Mouse (Mus musculus) embryonic facial prominence, embryonic 11.5 days (tissue): ENCODE results near the gene Fbxo46. TPM values are rescaled to one million over a fixed set of nuclear protein-coding genes. Genes with fewer than 3 reads are reported as not detected.

ENCODE experiments used
- ATAC-seq: fragments of 200-750 bp; cut with Nextera tagmentation; replicated peaks from 2 replicates; pipeline ENCODE4 v1.8.0; 2017; ENCODE audit warnings: low read depth; ENCODE audit not compliant: insufficient number of reproducible peaks, low FRiP score, low TSS enrichment
- DNase-seq: peaks from one replicate; pipeline ENCODE4 v3.0.0-alpha.2; 2015; ENCODE audit warnings: low spot score
- H3K27ac ChIP-seq: fragments of 300-500 bp; sonication (generic); replicated peaks from 2 replicates; pipeline ENCODE4 v1.5.1; 2014; ENCODE audit warnings: mild to moderate bottlenecking, low read depth, low read length, control low read depth
- H3K27me3 ChIP-seq: fragments of 300-500 bp; sonication (generic); 2 replicates; pipeline ENCODE4 v1.6.1; 2014; ENCODE audit warnings: mild to moderate bottlenecking, low read length, moderate library complexity, mixed read lengths; ENCODE audit not compliant: control insufficient read depth, insufficient read depth
- H3K36me3 ChIP-seq: fragments of 300-500 bp; sonication (generic); replicated peaks from 2 replicates; pipeline ENCODE4 v1.6.1; 2014; ENCODE audit warnings: low read depth, mild to moderate bottlenecking, low read length, moderate library complexity, mixed read lengths; ENCODE audit not compliant: control insufficient read depth, insufficient read depth
- H3K4me1 ChIP-seq: fragments of 300-500 bp; sonication (generic); 2 replicates; pipeline ENCODE4 v1.6.1; 2014; ENCODE audit warnings: low read length, mixed read lengths; ENCODE audit not compliant: control insufficient read depth, insufficient read depth
- H3K4me2 ChIP-seq: fragments of 300-500 bp; sonication (generic); 2 replicates; pipeline ENCODE4 v1.6.1; 2014; ENCODE audit warnings: low read depth, mild to moderate bottlenecking, control low read depth, low read length, moderate library complexity
- H3K4me3 ChIP-seq: fragments of 300-500 bp; sonication (generic); 2 replicates; pipeline ENCODE4 v1.5.1; 2014; ENCODE audit warnings: low read depth, low read length, control low read depth
- H3K9ac ChIP-seq: fragments of 300-500 bp; sonication (generic); replicated peaks from 2 replicates; pipeline ENCODE4 v1.6.1; 2014; ENCODE audit warnings: mild to moderate bottlenecking, control low read depth, low read length
- H3K9me3 ChIP-seq: fragments of 300-500 bp; sonication (generic); replicated peaks from 2 replicates; pipeline ENCODE4 v1.6.1; 2016; ENCODE audit warnings: mild to moderate bottlenecking, low read length, inconsistent platforms, mixed read lengths; ENCODE audit not compliant: control insufficient read depth
- WGBS: fragments of 180-500 bp; shearing (Covaris S2); extraction: QIAGEN DNeasy Blood & Tissue Kit; methylation state at CpG from one replicate; pipeline ENCODE4 v1.1.7; 2014; 5-methylcytosine and 5-hydroxymethylcytosine counted together
- polyA plus RNA-seq: library from polyadenylated mRNA; unstranded; fragments of >200 nt; fragmentation: Nextera tagmentation; extraction: Ambion mirVana; gene quantifications from 2 replicates; pipeline ENCODE4 v1.2.1, GENCODE M21; 2014

The Fbxo46 gene
- polyA plus RNA-seq, 1 experiment from 2014 or later, result 7.4 TPM

GRCm38 (mm10) chr7:19098811-19099210, 20.8 kb upstream of the Fbxo46 start:
- Histone ChIP-seq H3K4me3 (no peak overlapping the region), H3K4me2 (no peak overlapping the region), H3K9me3 (no peaks in the 10 kb centered on the region), H3K4me1 (peaks cover 8% of the 10 kb centered on the region), H3K27ac (no peak overlapping the region), H3K36me3 (no peaks in the 10 kb centered on the region), H3K27me3 (no peaks in the 10 kb centered on the region), H3K9ac (no peak overlapping the region)
- DNase-seq (no peak), ATAC-seq (no peak)
- 66% methylated on average over 7 of the region's 7 CpGs for WGBS

DNA sequence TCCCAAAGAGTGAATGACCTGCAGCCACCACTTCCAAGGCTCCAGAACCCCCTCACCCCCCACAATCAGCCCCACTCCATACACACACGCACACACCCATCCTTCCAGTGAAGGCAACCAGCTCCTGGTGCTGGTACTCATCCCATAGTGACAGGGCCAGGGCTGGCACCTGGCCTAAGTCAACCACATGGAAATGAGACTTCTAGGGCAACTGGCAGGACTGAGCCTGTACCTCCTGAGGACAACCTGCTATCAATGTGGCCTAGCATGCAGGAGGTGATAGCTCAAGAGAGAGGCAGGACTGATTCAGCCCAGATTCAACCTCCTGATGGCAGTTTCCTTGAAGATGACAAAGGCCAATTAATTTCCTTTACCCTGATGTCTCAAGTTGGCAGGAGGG, 19.4 kb upstream of the Fbxo46 start:
- H3K4me1 ChIP-seq, result peaks cover 8% of the 10 kb centered on the region
- H3K9ac ChIP-seq, result no peak overlapping the region
- H3K4me3 ChIP-seq, result no peak overlapping the region
- DNase-seq (no peak), ATAC-seq (no peak)
- H3K27ac ChIP-seq, result no peak overlapping the region
- WGBS, result 77% methylated on average over 1 of the region's 1 CpGs
- H3K36me3 ChIP-seq, result no peaks in the 10 kb centered on the region
- H3K9me3 ChIP-seq, result no peaks in the 10 kb centered on the region
- no peaks in the 10 kb centered on the region for H3K27me3 ChIP-seq
- no peak overlapping the region for H3K4me2 ChIP-seq

DNA sequence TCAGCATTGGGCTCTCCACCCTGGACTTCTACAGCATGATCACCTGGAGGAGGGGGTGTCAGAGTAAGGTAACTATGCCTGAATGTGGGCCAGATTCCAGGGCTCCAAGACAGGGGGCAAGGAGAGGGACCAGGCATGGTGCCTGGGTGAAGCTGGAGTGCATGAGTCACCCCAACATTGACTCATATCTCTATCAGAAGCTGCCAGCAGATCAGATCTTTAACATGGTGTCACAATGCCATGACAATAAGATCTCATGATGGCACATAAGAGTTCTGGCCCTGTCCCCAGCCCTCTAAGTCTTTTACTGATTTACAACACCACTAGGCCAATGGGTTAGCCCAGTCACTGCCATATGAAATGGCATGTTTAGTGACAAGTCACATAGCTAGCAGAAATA, 15.9 kb upstream of the Fbxo46 start:
- no peak overlapping the region for H3K27ac ChIP-seq
- H3K4me3 ChIP-seq, result no peak overlapping the region
- H3K27me3 ChIP-seq, result no peaks in the 10 kb centered on the region
- DNase-seq, result no peak
- no peaks in the 10 kb centered on the region for H3K9me3 ChIP-seq
- no peak for ATAC-seq
- no peaks in the 10 kb centered on the region for H3K4me1 ChIP-seq
- H3K9ac ChIP-seq, result no peak overlapping the region
- no peak overlapping the region for H3K4me2 ChIP-seq
- H3K36me3 ChIP-seq, result no peaks in the 10 kb centered on the region

DNA sequence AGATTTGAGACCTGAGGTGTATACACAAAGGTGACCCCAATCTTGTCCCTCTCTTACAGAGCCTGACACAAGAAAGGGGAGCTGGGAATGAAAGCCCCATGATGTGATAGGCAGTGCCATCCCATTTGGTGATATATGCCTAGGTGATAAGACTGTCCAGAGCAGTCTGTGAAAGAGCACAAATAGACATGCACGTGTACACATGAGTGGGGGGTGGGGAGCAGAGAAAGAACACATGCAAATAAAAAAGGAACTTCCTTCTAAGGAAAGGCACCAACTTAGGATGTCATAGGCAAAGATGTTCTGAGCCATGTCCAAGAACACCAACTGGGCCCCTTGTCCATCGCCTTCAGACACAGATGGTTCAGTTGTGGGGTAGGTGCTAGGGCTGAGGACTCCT, 15.2 kb upstream of the Fbxo46 start:
- DNase-seq, result no peak
- Histone ChIP-seq H3K36me3 (no peaks in the 10 kb centered on the region), H3K4me3 (no peak overlapping the region), H3K4me2 (no peak overlapping the region), H3K27me3 (no peaks in the 10 kb centered on the region), H3K4me1 (no peaks in the 10 kb centered on the region), H3K27ac (no peak overlapping the region), H3K9me3 (no peaks in the 10 kb centered on the region), H3K9ac (no peak overlapping the region)
- WGBS, result 71% methylated on average over 2 of the region's 2 CpGs
- no peak for ATAC-seq

GRCm38 (mm10) chr7:19107436-19107835, 12.2 kb upstream of the Fbxo46 start:
- no peaks in the 10 kb centered on the region for H3K9me3 ChIP-seq
- no peak overlapping the region for H3K27ac ChIP-seq
- ATAC-seq, result no peak
- H3K4me3 ChIP-seq, result no peak overlapping the region
- H3K36me3 ChIP-seq, result no peaks in the 10 kb centered on the region
- no peaks in the 10 kb centered on the region for H3K4me1 ChIP-seq
- no peak overlapping the region for H3K9ac ChIP-seq
- H3K4me2 ChIP-seq, result no peak overlapping the region
- WGBS, result 61% methylated on average over 3 of the region's 3 CpGs
- DNase-seq, result no peak
- no peaks in the 10 kb centered on the region for H3K27me3 ChIP-seq

GRCm38 (mm10) chr7:19109565-19109964, 10.1 kb upstream of the Fbxo46 start:
- H3K9ac ChIP-seq, result no peak overlapping the region
- H3K4me2 ChIP-seq, result no peak overlapping the region
- no peak overlapping the region for H3K4me3 ChIP-seq
- H3K9me3 ChIP-seq, result no peaks in the 10 kb centered on the region
- WGBS, result 95% methylated on average over 1 of the region's 1 CpGs
- H3K4me1 ChIP-seq, result no peaks in the 10 kb centered on the region
- H3K27ac ChIP-seq, result no peak overlapping the region
- H3K27me3 ChIP-seq, result no peaks in the 10 kb centered on the region
- no peaks in the 10 kb centered on the region for H3K36me3 ChIP-seq
- ATAC-seq (no peak), DNase-seq (no peak)

DNA sequence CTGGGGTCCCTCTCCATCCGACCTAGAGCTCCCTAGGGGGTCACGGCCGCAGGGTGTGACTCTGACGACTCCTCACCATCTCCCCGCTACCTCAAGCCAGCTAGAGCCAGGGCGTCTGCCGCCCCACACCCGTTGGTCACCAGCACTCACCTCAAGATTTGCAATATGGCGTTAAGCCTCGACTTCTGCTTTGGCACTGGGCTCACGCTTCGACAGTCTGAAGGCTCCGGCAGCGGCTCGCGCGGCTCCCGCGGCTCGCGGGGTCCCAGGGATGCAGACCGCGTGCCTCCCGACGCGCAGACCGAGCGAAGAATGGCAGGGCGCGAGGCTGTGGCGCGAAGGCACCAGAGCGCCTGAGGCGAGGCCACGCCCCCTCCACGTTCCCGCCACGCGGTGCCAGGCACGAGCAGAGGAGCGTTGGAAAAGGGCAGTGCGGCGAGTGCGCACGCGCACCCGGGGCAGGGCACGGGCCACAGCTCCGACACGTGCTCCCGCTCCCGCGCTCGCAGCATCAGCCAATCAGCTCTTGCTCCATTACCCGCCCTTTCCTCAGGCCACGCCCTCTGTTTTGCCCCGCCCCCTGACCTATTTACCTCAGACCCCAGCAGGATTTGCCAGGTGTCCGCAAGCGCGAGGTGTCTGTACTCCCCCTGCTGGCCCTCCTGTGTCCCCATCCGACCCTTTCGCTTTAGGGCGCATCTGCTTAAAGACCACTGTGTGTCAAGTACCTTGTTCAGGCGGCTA, 1.5 kb upstream of the Fbxo46 start, which contains the start of gene Gm4969:
Gene Gm4969 (minus strand): TSS at position 341 of the 744 bp plus-strand sequence.
- Histone ChIP-seq H3K4me1 (no peaks in the 10 kb centered on the region), H3K36me3 (no peaks in the 10 kb centered on the region), H3K4me2 (peak within 1 kb of the TSS; percentile 39), H3K9ac (no peak within 1 kb of the TSS), H3K27me3 (no peaks in the 10 kb centered on the region), H3K4me3 (no peak within 1 kb of the TSS), H3K27ac (no peak within 1 kb of the TSS), H3K9me3 (no peaks in the 10 kb centered on the region)
- DNase-seq (peak; percentile 67), ATAC-seq (peak; percentile 17; the same call in 1 of the 2 replicates)
- WGBS, result 22% methylated on average over 51 of the region's 64 CpGs

- 92% methylated on average over 8 of the region's 8 CpGs for WGBS
- Histone ChIP-seq H3K4me2 (no peak overlapping the region), H3K9me3 (no peaks in the 10 kb centered on the region), H3K27ac (no peak overlapping the region), H3K4me1 (no peaks in the 10 kb centered on the region), H3K9ac (no peak overlapping the region), H3K36me3 (no peaks in the 10 kb centered on the region), H3K4me3 (no peak overlapping the region), H3K27me3 (no peaks in the 10 kb centered on the region)
- ATAC-seq (peak; percentile 12; the same call in 1 of the 2 replicates), DNase-seq (no peak)
Measured at GRCm38 (mm10) chr7:19119083-19119482, 576 bp upstream of the Fbxo46 start.
